Mouse (Mus musculus) intestine, postnatal 0 days (tissue): ENCODE results near the gene Hist1h2bp. TPM values are rescaled to one million over a fixed set of nuclear protein-coding genes. Genes with fewer than 3 reads are reported as not detected.
A peak's percentile ranks its signal among the peaks of the same experiment; 100 is the strongest.
"Not testable (repeated sequence)": the region's sequence is repeated elsewhere in the genome, so short reads cannot be mapped to it uniquely, and the experiment has no call there.

ENCODE experiments used
- ATAC-seq: fragments of 200-750 bp; cut with Nextera tagmentation; 2 replicates; pipeline ENCODE4 v1.8.0; 2017; ENCODE audit warnings: mild to moderate bottlenecking, moderate TSS enrichment, moderate library complexity
- H3K27ac ChIP-seq: fragments of 300-500 bp; sonication (generic); 2 replicates; pipeline ENCODE4 v1.5.1; 2014; ENCODE audit warnings: mild to moderate bottlenecking, low read depth, low read length, moderate library complexity
- H3K27me3 ChIP-seq: fragments of 300-500 bp; sonication (generic); replicated peaks from 2 replicates; pipeline ENCODE4 v1.6.1; 2014; ENCODE audit warnings: low read length, mixed read lengths; ENCODE audit not compliant: control insufficient read depth, insufficient read depth
- H3K36me3 ChIP-seq: fragments of 300-500 bp; sonication (generic); 2 replicates; pipeline ENCODE4 v1.6.1; 2014; ENCODE audit warnings: mild to moderate bottlenecking, moderate library complexity; ENCODE audit not compliant: control insufficient read depth, insufficient read depth
- H3K4me1 ChIP-seq: fragments of 300-500 bp; sonication (generic); replicated peaks from 2 replicates; pipeline ENCODE4 v1.6.1; 2014; ENCODE audit warnings: antibody characterized with exemption, low read length, mixed read lengths; ENCODE audit not compliant: control insufficient read depth, insufficient read depth
- H3K4me2 ChIP-seq: fragments of 300-500 bp; sonication (generic); replicated peaks from 2 replicates; pipeline ENCODE4 v1.6.1; 2014; ENCODE audit warnings: low read depth, mild to moderate bottlenecking, moderate library complexity
- H3K4me3 ChIP-seq: fragments of 300-500 bp; sonication (generic); 2 replicates; pipeline ENCODE4 v1.5.1; 2014; ENCODE audit warnings: low read depth, low read length
- H3K9ac ChIP-seq: fragments of 300-500 bp; sonication (generic); 2 replicates; pipeline ENCODE4 v1.6.1; 2014; ENCODE audit warnings: mild to moderate bottlenecking, low read depth, low read length
- H3K9me3 ChIP-seq: fragments of 300-500 bp; sonication (generic); 2 replicates; pipeline ENCODE4 v1.6.1; 2016; ENCODE audit warnings: mixed run types; ENCODE audit not compliant: control insufficient read depth
- CTCF ChIP-seq: sonication (generic); IDR thresholded peaks from 2 replicates; pipeline ENCODE4 v1.5.1; 2016; ENCODE audit warnings: low read depth, mild to moderate bottlenecking, control low read depth, antibody characterized with exemption, moderate library complexity
- WGBS: fragments of 180-500 bp; shearing (Covaris S2); extraction: QIAGEN DNeasy Blood & Tissue Kit; methylation state at CpG from one replicate; pipeline ENCODE4 v1.1.7; 2014; 5-methylcytosine and 5-hydroxymethylcytosine counted together
- microRNA-seq: library from miRNA; unstranded; fragments of <30 nt; microRNA quantifications from one replicate; pipeline ENCODE4, GENCODE M21; 2016
- polyA plus RNA-seq: library from polyadenylated mRNA; unstranded; fragments of >200 nt; fragmentation: Nextera tagmentation; extraction: Ambion mirVana; gene quantifications from 2 replicates; pipeline ENCODE4 v1.2.1, GENCODE M21; 2015

Gene Hist1h2bp
- polyA plus RNA-seq, 1 experiment from 2014 or later, result 1.5 TPM

DNA sequence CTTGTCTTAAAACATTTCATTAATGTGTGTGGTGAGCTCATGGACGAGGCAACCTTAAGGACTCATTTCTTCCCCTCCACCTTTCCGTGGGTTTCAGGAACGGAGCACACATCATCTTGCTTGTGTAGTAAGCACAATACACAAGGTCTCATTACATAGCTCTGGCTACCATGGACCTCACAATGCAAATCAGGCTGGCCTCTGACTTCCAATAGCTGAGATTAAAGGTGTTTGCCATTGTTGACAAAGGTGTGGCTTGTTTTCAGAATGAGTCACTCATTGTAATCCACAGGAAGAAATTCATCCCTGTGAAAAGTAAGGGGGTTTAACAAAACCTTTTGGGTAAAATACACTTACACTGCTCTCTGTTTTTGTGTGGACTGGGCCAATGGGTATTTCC, 41.2 kb downstream of the Hist1h2bp start:
- H3K36me3 ChIP-seq, result no peaks in the 10 kb centered on the region
- WGBS, result 41% methylated on average over 3 of the region's 3 CpGs
- H3K9ac ChIP-seq, result no peak overlapping the region
- no peaks in the 10 kb centered on the region for H3K27me3 ChIP-seq
- H3K4me2 ChIP-seq, result no peak overlapping the region
- no peaks in the 10 kb centered on the region for H3K9me3 ChIP-seq
- H3K4me3 ChIP-seq, result no peak overlapping the region
- no peaks in the 10 kb centered on the region for H3K4me1 ChIP-seq
- ATAC-seq, result no peak
- no peak for TF ChIP-seq CTCF
- no peak overlapping the region for H3K27ac ChIP-seq

DNA sequence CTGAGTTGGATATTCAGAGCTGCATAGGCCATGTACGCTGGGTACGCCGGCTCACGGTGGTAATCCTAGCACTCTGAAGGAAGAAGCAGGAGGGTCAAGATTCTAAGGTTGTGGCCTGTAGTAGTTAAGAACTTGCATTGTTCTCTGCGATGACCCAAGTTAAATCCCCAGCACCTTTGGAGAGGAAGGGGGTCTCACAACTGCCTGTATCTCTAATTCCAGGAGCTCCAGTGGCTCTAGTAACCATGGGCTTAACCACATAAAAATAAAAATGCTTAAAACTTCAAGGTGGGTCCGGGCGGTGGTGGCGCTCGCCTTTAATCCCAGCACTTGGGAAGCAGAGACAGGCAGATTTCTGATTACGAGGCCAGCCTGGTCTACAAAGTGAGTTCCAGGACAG, 43.1 kb downstream of the Hist1h2bp start:
- no peaks in the 10 kb centered on the region for H3K27me3 ChIP-seq
- no peaks in the 10 kb centered on the region for H3K9me3 ChIP-seq
- no peak overlapping the region for H3K4me3 ChIP-seq
- 91% methylated on average over 10 of the region's 10 CpGs for WGBS
- no peaks in the 10 kb centered on the region for H3K4me1 ChIP-seq
- no peaks in the 10 kb centered on the region for H3K36me3 ChIP-seq
- H3K27ac ChIP-seq, result no peak overlapping the region
- no peak for ATAC-seq
- TF ChIP-seq CTCF, result no peak
- H3K9ac ChIP-seq, result no peak overlapping the region
- no peak overlapping the region for H3K4me2 ChIP-seq

DNA sequence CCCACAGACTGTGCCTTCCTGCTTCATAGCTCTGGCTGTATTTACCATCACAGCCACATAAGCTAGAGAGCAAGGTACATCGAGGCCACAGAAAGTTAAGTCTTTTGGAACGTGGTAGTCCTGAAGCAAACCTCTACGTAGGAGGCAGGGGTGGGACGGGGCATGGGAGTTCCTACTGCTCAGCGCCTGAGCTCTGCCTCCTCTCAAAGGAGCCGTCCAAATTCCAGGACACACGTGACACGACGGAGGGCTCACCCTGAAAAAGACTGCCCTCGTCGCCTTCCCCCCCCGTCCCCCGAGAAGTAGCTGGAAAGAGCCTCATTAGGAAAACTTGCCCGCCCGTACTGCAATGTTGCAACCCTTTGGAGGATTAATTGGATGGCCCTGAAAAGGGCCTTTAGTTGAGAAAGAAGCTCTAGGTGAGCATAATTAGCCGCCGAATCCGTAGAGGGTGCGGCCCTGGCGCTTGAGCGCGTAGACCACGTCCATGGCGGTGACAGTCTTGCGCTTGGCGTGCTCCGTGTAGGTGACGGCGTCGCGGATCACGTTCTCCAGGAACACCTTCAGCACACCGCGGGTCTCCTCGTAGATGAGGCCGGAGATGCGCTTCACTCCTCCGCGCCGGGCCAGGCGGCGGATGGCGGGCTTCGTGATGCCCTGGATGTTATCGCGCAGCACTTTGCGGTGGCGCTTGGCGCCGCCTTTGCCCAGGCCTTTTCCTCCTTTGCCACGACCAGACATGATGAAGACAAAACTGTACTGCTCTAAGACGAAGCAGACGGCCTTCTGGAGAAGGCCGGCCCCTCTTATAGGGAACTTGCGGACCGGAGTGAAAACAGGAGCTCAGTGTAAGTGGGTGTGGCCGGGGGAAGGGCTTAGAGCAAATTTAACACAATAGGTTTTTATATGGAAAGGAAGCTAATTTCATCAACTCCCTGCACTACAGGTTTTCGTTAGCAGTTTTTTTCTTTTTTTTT, 44.4 kb downstream of the Hist1h2bp start, which contains the start of gene Hist1h4n:
Gene Hist1h4n, minus strand, starts transcription at position 779 of the 977 bp plus-strand sequence.
- H3K9me3 ChIP-seq, H3K36me3 ChIP-seq, H3K9ac ChIP-seq, H3K4me1 ChIP-seq, H3K27ac ChIP-seq, H3K27me3 ChIP-seq, H3K4me3 ChIP-seq: not testable (repeated sequence)
- WGBS, result under 1% methylated on average over 18 of the region's 58 CpGs
- 0 out of 2 replicates have a peak within 1 kb of the TSS, but pooled peaks have one; percentile 32 for H3K4me2 ChIP-seq
- peak; percentile 78 for ATAC-seq

DNA sequence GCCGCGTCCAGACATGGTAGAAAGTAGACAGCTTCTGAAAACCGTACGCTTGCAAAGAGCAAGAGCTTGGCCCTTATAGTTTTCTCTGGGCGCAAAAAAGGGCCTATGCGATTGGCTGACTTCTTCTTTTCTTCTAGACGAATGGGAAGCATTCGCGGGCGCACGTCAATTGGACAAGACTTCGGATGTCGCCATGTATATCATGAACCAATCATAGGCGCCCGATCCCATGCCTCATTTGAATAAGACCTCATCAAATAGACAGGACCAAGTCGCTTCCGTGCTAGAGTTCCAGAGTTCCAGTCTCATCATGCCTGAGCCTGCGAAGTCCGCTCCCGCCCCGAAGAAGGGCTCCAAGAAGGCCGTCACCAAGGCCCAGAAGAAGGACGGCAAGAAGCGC, 46.2 kb downstream of the Hist1h2bp start, which contains the start of the genes Hist1h2ap and Hist1h2br:
Gene Hist1h2ap, minus strand, starts transcription at position 47 of the 400 bp plus-strand sequence.
Gene Hist1h2br, plus strand, starts transcription at position 283 of the 400 bp plus-strand sequence.
- peak; percentile 91 for ATAC-seq
- not testable (repeated sequence) for H3K4me3 ChIP-seq, H3K27ac ChIP-seq, H3K9ac ChIP-seq, H3K4me1 ChIP-seq, H3K27me3 ChIP-seq, H3K36me3 ChIP-seq, H3K9me3 ChIP-seq, H3K4me2 ChIP-seq
- WGBS, result no CpG with 5 or more reads among the region's 24 CpGs

Small RNAs within 50 kb of the gene (microRNA-seq; reads per million reads assigned to microRNA genes)
- gene Gm19658, result not detected
- not detected for gene Gm44346
- not detected for gene Gm44454
- not detected for gene Gm44466

Other genes with a start within 250 kb of the Hist1h2bp start
- 0.14 TPM in 1 of 2 replicates, not detected in the other for gene Olfr1366, start 244.7 kb upstream of the Hist1h2bp start, polyA plus RNA-seq
- gene Olfr1535, start 227.6 kb upstream of the Hist1h2bp start, polyA plus RNA-seq, result not detected in 2 replicates
- not detected in 2 replicates for gene Olfr1364, start 205.7 kb upstream of the Hist1h2bp start, polyA plus RNA-seq
- not detected in 2 replicates for gene Olfr1362, start 173.4 kb upstream of the Hist1h2bp start, polyA plus RNA-seq
- 0.04 TPM in 1 of 2 replicates, not detected in the other for gene Olfr11, start 144.9 kb upstream of the Hist1h2bp start, polyA plus RNA-seq
- not detected in 2 replicates for gene Olfr1361, start 124.1 kb upstream of the Hist1h2bp start, polyA plus RNA-seq
- not detected in 2 replicates for gene Olfr1360, start 110.1 kb upstream of the Hist1h2bp start, polyA plus RNA-seq
- not detected in 2 replicates for gene Olfr1359, start 89.3 kb upstream of the Hist1h2bp start, polyA plus RNA-seq
- gene Hist1h2bl, start 71.3 kb upstream of the Hist1h2bp start, polyA plus RNA-seq, result 1.9 TPM in 1 of 2 replicates, not detected in the other
- 6.1 and 12.0 TPM in 2 replicates for gene Hist1h2ai, start 71.0 kb upstream of the Hist1h2bp start, polyA plus RNA-seq
- 2.4 and 2.9 TPM in 2 replicates for gene Hist1h3h, start 69.8 kb upstream of the Hist1h2bp start, polyA plus RNA-seq
- gene Hist1h2bm, start 65.4 kb upstream of the Hist1h2bp start, polyA plus RNA-seq, result 0.51 and 0.76 TPM in 2 replicates
- gene Hist1h4j, start 52.4 kb upstream of the Hist1h2bp start, polyA plus RNA-seq, result 0.40 and 0.42 TPM in 2 replicates
- 1.4 and 2.1 TPM in 2 replicates for gene Hist1h4k, start 37.0 kb upstream of the Hist1h2bp start, polyA plus RNA-seq
- 5.0 and 9.5 TPM in 2 replicates for gene Hist1h2ak, start 33.6 kb upstream of the Hist1h2bp start, polyA plus RNA-seq
- gene Hist1h2bn, start 33.3 kb upstream of the Hist1h2bp start, polyA plus RNA-seq, result 1.1 TPM in 2 replicates
- gene Hist1h1b, start 6.8 kb upstream of the Hist1h2bp start, polyA plus RNA-seq, result 7.3 and 8.1 TPM in 2 replicates
- 34.1 and 39.6 TPM in 2 replicates for gene Hist1h3i, start 4.1 kb upstream of the Hist1h2bp start, polyA plus RNA-seq
- 1.5 and 3.2 TPM in 2 replicates for gene Hist1h2an, start 243 bp upstream of the Hist1h2bp start, polyA plus RNA-seq
- 7.8 and 9.8 TPM in 2 replicates for gene Hist1h2bq, start 22.7 kb downstream of the Hist1h2bp start, polyA plus RNA-seq
- not detected in 2 replicates for gene Hist1h2ao, start 23.0 kb downstream of the Hist1h2bp start, polyA plus RNA-seq
- gene Hist1h4m, start 24.3 kb downstream of the Hist1h2bp start, polyA plus RNA-seq, result not detected in 2 replicates
- gene Hist1h4n, start 44.7 kb downstream of the Hist1h2bp start, polyA plus RNA-seq, result 2.1 and 5.3 TPM in 2 replicates
- 1,504 and 1,780 TPM in 2 replicates for gene Hist1h2ap, start 46.0 kb downstream of the Hist1h2bp start, polyA plus RNA-seq
- 7.8 and 10.0 TPM in 2 replicates for gene Hist1h2br, start 46.3 kb downstream of the Hist1h2bp start, polyA plus RNA-seq
- 1.2 TPM in 2 replicates for gene Zfp184, start 157.6 kb downstream of the Hist1h2bp start, polyA plus RNA-seq
- not detected in 2 replicates for gene Pom121l2, start 193.7 kb downstream of the Hist1h2bp start, polyA plus RNA-seq
- gene Prss16, start 222.3 kb downstream of the Hist1h2bp start, polyA plus RNA-seq, result 4.0 and 4.1 TPM in 2 replicates
- 3.4 and 5.3 TPM in 2 replicates for gene Hist1h2ah, start 248.1 kb downstream of the Hist1h2bp start, polyA plus RNA-seq
- gene Hist1h2bk, start 248.4 kb downstream of the Hist1h2bp start, polyA plus RNA-seq, result 0.90 and 1.8 TPM in 2 replicates